In genomic region chr13:83737826-83738527, GRCm38 (mm10) we compare ENCODE assay signal across 7 mouse cellular contexts.
DNase-seq lines count a peak whose midpoint lies in the region; ATAC-seq and TF ChIP-seq lines count a peak whose summit lies in the region.

No protein-coding gene starts in this region.

- DNase-seq in lung, adult 2 months: no peak
- peak; percentile 76 to 78 for DNase-seq in cerebellum, postnatal 14 days
- no peak for DNase-seq in spleen, postnatal 10 days (ENCODE audit: low spot score in 2 of 2)
- DNase-seq in lung, postnatal 14 days: no peak

- H3K36me3 ChIP-seq in lung, embryonic 15.5 days: no peaks in the 10 kb centered on the region
- H3K36me3 ChIP-seq in hindbrain, embryonic 13.5 days: peaks cover 27% of the 10 kb centered on the region
- H3K36me3 ChIP-seq in midbrain, embryonic 16.5 days (ENCODE audit: control insufficient read depth, insufficient read depth, low read length): no peaks in the 10 kb centered on the region

- no peak overlapping the region for H3K4me2 ChIP-seq in lung, embryonic 15.5 days
- H3K4me2 ChIP-seq in hindbrain, embryonic 13.5 days: peak overlapping the region; percentile 87
- H3K4me2 ChIP-seq in midbrain, embryonic 16.5 days (ENCODE audit: low read length): peak overlapping the region; percentile 57

- WGBS in lung, embryonic 15.5 days: under 1% methylated on average over 27 of the region's 27 CpGs
- 1% methylated on average over 27 of the region's 27 CpGs for WGBS in lung, adult 2 months
- WGBS in hindbrain, embryonic 13.5 days: under 1% methylated on average over 27 of the region's 27 CpGs
- under 1% methylated on average over 27 of the region's 27 CpGs for WGBS in midbrain, embryonic 16.5 days

- peak overlapping the region; percentile 24; the same call in 1 of the 2 replicates for H3K4me3 ChIP-seq in lung, embryonic 15.5 days
- H3K4me3 ChIP-seq in lung, adult 2 months (replicated peaks; ENCODE audit: extremely low read depth, low read depth, low read length): no peak overlapping the region
- H3K4me3 ChIP-seq in hindbrain, embryonic 13.5 days: peak overlapping the region; percentile 59
- H3K4me3 ChIP-seq in midbrain, embryonic 16.5 days (ENCODE audit: low read depth, low read length): peak overlapping the region; percentile 54

- peaks cover 85% of the 10 kb centered on the region for H3K27me3 ChIP-seq in lung, embryonic 15.5 days
- no peaks in the 10 kb centered on the region for H3K27me3 ChIP-seq in hindbrain, embryonic 13.5 days
- no peaks in the 10 kb centered on the region for H3K27me3 ChIP-seq in midbrain, embryonic 16.5 days (ENCODE audit: control insufficient read depth, insufficient read depth, low read depth, low read length)

- no peaks in the 10 kb centered on the region for H3K9me3 ChIP-seq in lung, embryonic 15.5 days
- no peaks in the 10 kb centered on the region for H3K9me3 ChIP-seq in hindbrain, embryonic 13.5 days
- H3K9me3 ChIP-seq in midbrain, embryonic 16.5 days (replicated peaks; ENCODE audit: control insufficient read depth, low read length, poor library complexity, severe bottlenecking): no peaks in the 10 kb centered on the region

- TF ChIP-seq POLR2A in lung, adult 2 months (IDR thresholded peaks at IDR 0.05; ENCODE audit: borderline replicate concordance, extremely low read depth, low read depth, low read length): no peak

- no peak for TF ChIP-seq CTCF in lung, adult 2 months (IDR thresholded peaks at IDR 0.05; ENCODE audit: insufficient read depth, low read length)

- H3K4me1 ChIP-seq in lung, embryonic 15.5 days: no peaks in the 10 kb centered on the region
- peaks cover 3% of the 10 kb centered on the region; the same call in 1 of the 2 replicates for H3K4me1 ChIP-seq in lung, adult 2 months (ENCODE audit: control insufficient read depth, insufficient read depth, low read length)
- 0 out of 2 replicates have a peak, but pooled peaks cover 14% of the 10 kb centered on the region for H3K4me1 ChIP-seq in hindbrain, embryonic 13.5 days (replicated peaks)
- H3K4me1 ChIP-seq in midbrain, embryonic 16.5 days (ENCODE audit: control insufficient read depth, insufficient read depth, low read length): peaks cover 5% of the 10 kb centered on the region

- H3K27ac ChIP-seq in lung, embryonic 15.5 days: no peak overlapping the region
- H3K27ac ChIP-seq in hindbrain, embryonic 13.5 days: peak overlapping the region; percentile 99
- H3K27ac ChIP-seq in midbrain, embryonic 16.5 days (ENCODE audit: low read length): peak overlapping the region; percentile 86

- no peak overlapping the region for H3K9ac ChIP-seq in lung, embryonic 15.5 days
- peak overlapping the region; percentile 93 for H3K9ac ChIP-seq in hindbrain, embryonic 13.5 days
- H3K9ac ChIP-seq in midbrain, embryonic 16.5 days (ENCODE audit: low read depth, low read length): peak overlapping the region; percentile 80

- ATAC-seq in lung, embryonic 15.5 days (ENCODE audit: borderline replicate concordance, extremely low read depth, low FRiP score, low TSS enrichment): no peak
- no peak for ATAC-seq in hindbrain, embryonic 13.5 days (ENCODE audit: low FRiP score)
- no peak for ATAC-seq in midbrain, embryonic 16.5 days

Comparison
In these comparisons a context has a peak if more than half of its experiments do, and no peak if none do; other contexts are left out.
1. DNase-seq: peak in cerebellum, postnatal 14 days (2 of 2); none in lung, adult 2 months (single experiment), spleen, postnatal 10 days (0 of 2) and lung, postnatal 14 days (single experiment).